In genomic region chr2:101679164-101679784, GRCm38 (mm10) we compare ENCODE assay signal across 8 mouse cellular contexts. TPM values are rescaled to one million over a fixed set of nuclear protein-coding genes. Genes with fewer than 3 reads are reported as not detected.
DNase-seq lines count a peak whose midpoint lies in the region; ATAC-seq lines count a peak whose summit lies in the region.

No protein-coding gene starts in this region.

- H3K36me3 ChIP-seq in forebrain, embryonic 10.5 days (replicated peaks), result peaks cover 13% of the 10 kb centered on the region
- H3K36me3 ChIP-seq in limb, embryonic 10.5 days, result peaks cover 15% of the 10 kb centered on the region
- no peaks in the 10 kb centered on the region for H3K36me3 ChIP-seq in midbrain, embryonic 14.5 days (ENCODE audit: control insufficient read depth, insufficient read depth, low read length)

- peak overlapping the region; percentile 94 for H3K27ac ChIP-seq in forebrain, embryonic 10.5 days
- no peak overlapping the region; the same call in 1 of the 2 replicates for H3K27ac ChIP-seq in limb, embryonic 10.5 days
- H3K27ac ChIP-seq in midbrain, embryonic 14.5 days (replicated peaks; ENCODE audit: low read depth, low read length), result no peak overlapping the region

- DNase-seq in heart, adult 11 months, result peak; percentile 67
- DNase-seq in heart, adult 9 months (ENCODE audit: low spot score in 2 of 2), result no peak
- DNase-seq in MN1 (ENCODE audit: low spot score), result peak; percentile 14
- peak; percentile 31 for DNase-seq in forebrain, embryonic 10.5 days (ENCODE audit: extremely low spot score, low spot score)
- peak; percentile 30 for DNase-seq in limb, embryonic 10.5 days (ENCODE audit: low spot score)
- DNase-seq in midbrain, embryonic 14.5 days, result peak; percentile 53
- DNase-seq in right cerebral cortex, adult 18-20 months, result no peak
- no peak for DNase-seq in layer of hippocampus, adult 9-11 months

- peak overlapping the region; percentile 91 for H3K9ac ChIP-seq in midbrain, embryonic 14.5 days (replicated peaks; ENCODE audit: low read length)

- H3K27me3 ChIP-seq in forebrain, embryonic 10.5 days (ENCODE audit: poor library complexity, severe bottlenecking), result peaks cover 10% of the 10 kb centered on the region; the same call in 1 of the 2 replicates
- H3K27me3 ChIP-seq in limb, embryonic 10.5 days (ENCODE audit: low read depth, poor library complexity, severe bottlenecking), result no peaks in the 10 kb centered on the region
- H3K27me3 ChIP-seq in midbrain, embryonic 14.5 days (ENCODE audit: control insufficient read depth, insufficient read depth, low read length), result no peaks in the 10 kb centered on the region

- peaks cover 19% of the 10 kb centered on the region for H3K4me1 ChIP-seq in forebrain, embryonic 10.5 days
- H3K4me1 ChIP-seq in limb, embryonic 10.5 days, result peaks cover 11% of the 10 kb centered on the region
- H3K4me1 ChIP-seq in midbrain, embryonic 14.5 days (ENCODE audit: control insufficient read depth, insufficient read depth, low read length), result peaks cover 10% of the 10 kb centered on the region

- no peak for ATAC-seq in midbrain, embryonic 14.5 days (ENCODE audit: low FRiP score, low TSS enrichment)

- H3K9me3 ChIP-seq in forebrain, embryonic 10.5 days, result no peaks in the 10 kb centered on the region
- H3K9me3 ChIP-seq in limb, embryonic 10.5 days (replicated peaks), result no peaks in the 10 kb centered on the region
- no peaks in the 10 kb centered on the region for H3K9me3 ChIP-seq in midbrain, embryonic 14.5 days (ENCODE audit: control insufficient read depth, low read length)

- peak overlapping the region; percentile 77 for H3K4me2 ChIP-seq in midbrain, embryonic 14.5 days (ENCODE audit: low read length)

- peak overlapping the region; percentile 99 for H3K4me3 ChIP-seq in forebrain, embryonic 10.5 days
- H3K4me3 ChIP-seq in limb, embryonic 10.5 days, result peak overlapping the region; percentile 87
- peak overlapping the region; percentile 92 for H3K4me3 ChIP-seq in midbrain, embryonic 14.5 days (replicated peaks; ENCODE audit: low read depth, low read length)

- WGBS in forebrain, embryonic 10.5 days, result 4% methylated on average over 15 of the region's 15 CpGs
- 8% methylated on average over 15 of the region's 15 CpGs for WGBS in limb, embryonic 10.5 days
- WGBS in midbrain, embryonic 14.5 days, result under 1% methylated on average over 15 of the region's 15 CpGs

RNA-seq across cellular contexts. Expression of gene Traf6, which starts 1.0 kb away (rescaled TPM):
- polyA plus RNA-seq in forebrain, embryonic 10.5 days (2016; fragmentation: Nextera tagmentation; extraction: Ambion mirVana), result 17.9 and 18.5 TPM in 2 replicates
- polyA plus RNA-seq in limb, embryonic 10.5 days (2016; fragmentation: Nextera tagmentation; extraction: Ambion mirVana), result 14.6 and 16.1 TPM in 2 replicates
- polyA plus RNA-seq in midbrain, embryonic 14.5 days (2014; fragmentation: Nextera tagmentation; extraction: Ambion mirVana), result 6.6 and 11.5 TPM in 2 replicates

RNA-seq across cellular contexts. Expression of gene B230118H07Rik, which starts 29.9 kb away (rescaled TPM):
- polyA plus RNA-seq in forebrain, embryonic 10.5 days (2016; fragmentation: Nextera tagmentation; extraction: Ambion mirVana), result 61.3 and 65.8 TPM in 2 replicates
- polyA plus RNA-seq in limb, embryonic 10.5 days (2016; fragmentation: Nextera tagmentation; extraction: Ambion mirVana), result 46.8 and 54.4 TPM in 2 replicates
- polyA plus RNA-seq in midbrain, embryonic 14.5 days (2014; fragmentation: Nextera tagmentation; extraction: Ambion mirVana), result 46.0 and 49.4 TPM in 2 replicates

RNA-seq across cellular contexts. Expression of gene Rag1, which starts 30.0 kb away (rescaled TPM):
- not detected in 2 replicates for polyA plus RNA-seq in forebrain, embryonic 10.5 days (2016; fragmentation: Nextera tagmentation; extraction: Ambion mirVana)
- polyA plus RNA-seq in limb, embryonic 10.5 days (2016; fragmentation: Nextera tagmentation; extraction: Ambion mirVana), result 0.08 and 0.58 TPM in 2 replicates
- 0.19 and 0.20 TPM in 2 replicates for polyA plus RNA-seq in midbrain, embryonic 14.5 days (2014; fragmentation: Nextera tagmentation; extraction: Ambion mirVana)

RNA-seq across cellular contexts. Expression of gene Rag2, which starts 54.8 kb away (rescaled TPM):
- polyA plus RNA-seq in forebrain, embryonic 10.5 days (2016; fragmentation: Nextera tagmentation; extraction: Ambion mirVana), result not detected in 2 replicates
- polyA plus RNA-seq in limb, embryonic 10.5 days (2016; fragmentation: Nextera tagmentation; extraction: Ambion mirVana), result not detected in 2 replicates
- not detected in 2 replicates for polyA plus RNA-seq in midbrain, embryonic 14.5 days (2014; fragmentation: Nextera tagmentation; extraction: Ambion mirVana)

Comparison
In these comparisons a context has a peak if more than half of its experiments do, and no peak if none do; other contexts are left out.
1. DNase-seq: peak in heart, adult 11 months (single experiment), MN1 (single experiment), forebrain, embryonic 10.5 days (single experiment), limb, embryonic 10.5 days (single experiment) and midbrain, embryonic 14.5 days (single experiment); none in heart, adult 9 months (0 of 2), right cerebral cortex, adult 18-20 months (single experiment) and layer of hippocampus, adult 9-11 months (single experiment).
2. Peak in every context shown above with its lines, with median percentiles within 50 percentile points of each other: H3K4me3 ChIP-seq.